Mouse (Mus musculus) neural tube, embryonic 15.5 days (tissue): ENCODE results near the gene Smgc. TPM values are rescaled to one million over a fixed set of nuclear protein-coding genes. Genes with fewer than 3 reads are reported as not detected.
"Not testable (repeated sequence)": the region's sequence is repeated elsewhere in the genome, so short reads cannot be mapped to it uniquely, and the experiment has no call there.

Experiments
- ATAC-seq: fragments of 200-750 bp; cut with Nextera tagmentation; 2 replicates; pipeline ENCODE4 v1.8.0; 2017; ENCODE audit warnings: mild to moderate bottlenecking, moderate TSS enrichment, moderate library complexity; ENCODE audit not compliant: low FRiP score
- H3K27ac ChIP-seq: fragments of 300-500 bp; sonication (generic); replicated peaks from 2 replicates; pipeline ENCODE4 v1.5.1; 2015; ENCODE audit warnings: mild to moderate bottlenecking, inconsistent platforms
- H3K27me3 ChIP-seq: fragments of 300-500 bp; sonication (generic); replicated peaks from 2 replicates; pipeline ENCODE4 v1.6.1; 2015; ENCODE audit warnings: inconsistent platforms
- H3K36me3 ChIP-seq: fragments of 300-500 bp; sonication (generic); 2 replicates; pipeline ENCODE4 v1.6.1; 2015; ENCODE audit warnings: inconsistent platforms
- H3K4me1 ChIP-seq: fragments of 300-500 bp; sonication (generic); 2 replicates; pipeline ENCODE4 v1.6.1; 2015; ENCODE audit warnings: inconsistent platforms
- H3K4me2 ChIP-seq: fragments of 300-500 bp; sonication (generic); 2 replicates; pipeline ENCODE4 v1.6.1; 2015; ENCODE audit warnings: inconsistent platforms, mild to moderate bottlenecking, moderate library complexity
- H3K4me3 ChIP-seq: fragments of 300-500 bp; sonication (generic); replicated peaks from 2 replicates; pipeline ENCODE4 v1.5.1; 2015; ENCODE audit warnings: mild to moderate bottlenecking, inconsistent platforms
- H3K9ac ChIP-seq: fragments of 300-500 bp; sonication (generic); replicated peaks from 2 replicates; pipeline ENCODE4 v1.6.1; 2015; ENCODE audit warnings: mild to moderate bottlenecking, inconsistent platforms
- H3K9me3 ChIP-seq: fragments of 300-500 bp; sonication (generic); replicated peaks from 2 replicates; pipeline ENCODE4 v1.6.1; 2016; ENCODE audit warnings: inconsistent platforms
- WGBS: fragments of 180-500 bp; shearing (Covaris S2); methylation state at CpG from one replicate; pipeline ENCODE4 v1.1.7; 2015; ENCODE audit warnings: mixed read lengths; 5-methylcytosine and 5-hydroxymethylcytosine counted together
- polyA plus RNA-seq: library from polyadenylated mRNA; unstranded; fragments of >200 nt; fragmentation: Nextera tagmentation; extraction: Ambion mirVana; gene quantifications from 2 replicates; pipeline ENCODE4 v1.2.1, GENCODE M21; 2015

Smgc gene
- not detected in 2 replicates for polyA plus RNA-seq

DNA sequence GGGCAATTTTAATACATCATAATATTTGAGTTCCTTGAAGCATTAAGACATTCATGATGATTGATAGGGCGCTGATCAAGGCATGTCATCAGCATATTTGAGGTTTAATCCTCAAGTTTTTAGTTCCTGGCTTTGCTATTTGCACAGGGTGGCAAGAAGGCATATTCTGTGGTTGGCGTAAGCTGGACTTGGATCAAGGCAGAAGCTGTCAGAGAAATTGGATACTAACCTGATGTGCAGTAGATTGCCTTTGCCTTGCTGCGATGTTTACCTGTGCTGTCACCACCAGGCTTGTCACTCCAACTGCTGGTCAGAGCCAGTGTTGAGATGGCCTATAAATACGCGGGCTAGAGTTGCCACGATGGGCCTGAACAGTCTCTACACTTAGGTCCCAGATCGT, at the start of gene Smgc:
Smgc (plus strand) TSS at position 301 of the 400 bp plus-strand sequence.
- no peaks in the 10 kb centered on the region for H3K36me3 ChIP-seq
- H3K4me3 ChIP-seq = no peak within 1 kb of the TSS
- no peak within 1 kb of the TSS for H3K27ac ChIP-seq
- H3K9me3 ChIP-seq = no peaks in the 10 kb centered on the region
- H3K9ac ChIP-seq = no peak within 1 kb of the TSS
- no peaks in the 10 kb centered on the region for H3K4me1 ChIP-seq
- no peak within 1 kb of the TSS for H3K4me2 ChIP-seq
- 90% methylated on average over 7 of the region's 7 CpGs for WGBS
- no peak for ATAC-seq
- H3K27me3 ChIP-seq = no peaks in the 10 kb centered on the region

- H3K9me3 ChIP-seq = no peaks in the 10 kb centered on the region
- H3K36me3 ChIP-seq = no peaks in the 10 kb centered on the region
- no peak overlapping the region for H3K4me3 ChIP-seq
- no peaks in the 10 kb centered on the region for H3K4me1 ChIP-seq
- ATAC-seq = no peak
- 93% methylated on average over 11 of the region's 11 CpGs for WGBS
- H3K27ac ChIP-seq = no peak overlapping the region
- H3K4me2 ChIP-seq = no peak overlapping the region
- no peak overlapping the region for H3K9ac ChIP-seq
- H3K27me3 ChIP-seq = no peaks in the 10 kb centered on the region
Measured at GRCm38 (mm10) chr15:91788338-91788737, 49.7 kb upstream of the Smgc start.

GRCm38 (mm10) chr15:91806463-91806862, 31.6 kb upstream of the Smgc start:
- H3K4me2 ChIP-seq = no peak overlapping the region
- H3K36me3 ChIP-seq = no peaks in the 10 kb centered on the region
- H3K4me3 ChIP-seq = no peak overlapping the region
- H3K9me3 ChIP-seq = no peaks in the 10 kb centered on the region
- no peak overlapping the region for H3K27ac ChIP-seq
- H3K4me1 ChIP-seq = no peaks in the 10 kb centered on the region
- WGBS = 92% methylated on average over 4 of the region's 4 CpGs
- no peaks in the 10 kb centered on the region for H3K27me3 ChIP-seq
- ATAC-seq = no peak
- H3K9ac ChIP-seq = no peak overlapping the region

DNA sequence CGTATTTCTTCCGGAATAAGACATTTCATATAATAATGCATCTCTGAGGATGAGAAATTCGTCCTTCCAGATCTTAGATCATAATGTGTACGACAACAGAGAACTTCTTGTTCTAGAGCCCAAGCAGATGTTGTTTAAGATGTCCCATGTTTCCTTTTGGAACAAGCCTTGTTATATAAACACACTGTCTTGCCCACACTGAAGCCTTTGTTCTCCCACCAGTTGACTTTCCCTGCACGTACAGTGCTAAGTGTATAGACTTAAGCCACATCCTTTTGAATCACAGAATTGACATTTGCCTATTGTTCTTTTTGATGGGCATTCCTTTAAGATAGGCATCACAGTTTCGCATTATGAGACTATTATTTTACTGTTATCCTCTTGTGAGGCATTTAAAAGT, 2.7 kb upstream of the Smgc start:
- no peak overlapping the region for H3K27ac ChIP-seq
- no peak overlapping the region for H3K4me2 ChIP-seq
- no peak overlapping the region for H3K4me3 ChIP-seq
- no peaks in the 10 kb centered on the region for H3K9me3 ChIP-seq
- no peaks in the 10 kb centered on the region for H3K4me1 ChIP-seq
- H3K27me3 ChIP-seq = no peaks in the 10 kb centered on the region
- WGBS = 82% methylated on average over 6 of the region's 6 CpGs
- no peaks in the 10 kb centered on the region for H3K36me3 ChIP-seq
- no peak overlapping the region for H3K9ac ChIP-seq
- ATAC-seq = no peak

DNA sequence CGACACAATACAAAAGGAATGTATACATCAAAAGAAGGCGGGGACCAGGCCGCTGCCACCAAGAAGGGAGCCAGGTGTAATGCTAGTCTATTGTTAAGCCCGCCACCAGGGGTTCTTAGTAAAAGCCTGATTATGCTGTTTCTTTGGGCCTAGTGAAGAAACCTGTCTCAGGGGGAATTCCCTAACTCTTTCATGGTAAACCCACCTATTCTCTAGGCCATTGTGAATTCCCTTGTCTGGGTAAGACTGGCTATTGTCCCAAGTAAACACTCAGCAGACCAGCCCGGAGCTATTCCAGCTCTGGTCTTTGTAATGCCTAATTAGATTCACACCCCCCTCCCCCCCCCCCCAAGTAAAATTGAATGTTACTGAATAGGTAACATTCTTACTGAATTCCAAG, 26.1 kb downstream of the Smgc start:
- not testable (repeated sequence) for ATAC-seq, H3K4me2 ChIP-seq, H3K9ac ChIP-seq, H3K36me3 ChIP-seq, H3K27ac ChIP-seq, H3K4me3 ChIP-seq, H3K9me3 ChIP-seq, H3K27me3 ChIP-seq, H3K4me1 ChIP-seq
- WGBS = 16% methylated on average over 5 of the region's 5 CpGs

- H3K4me1 ChIP-seq = no peaks in the 10 kb centered on the region
- H3K27ac ChIP-seq = no peak overlapping the region
- H3K4me2 ChIP-seq = no peak overlapping the region
- no peak for ATAC-seq
- no peak overlapping the region for H3K9ac ChIP-seq
- no peaks in the 10 kb centered on the region for H3K9me3 ChIP-seq
- WGBS = 73% methylated on average over 6 of the region's 6 CpGs
- H3K27me3 ChIP-seq = no peaks in the 10 kb centered on the region
- H3K4me3 ChIP-seq = no peak overlapping the region
- no peaks in the 10 kb centered on the region for H3K36me3 ChIP-seq
Measured at GRCm38 (mm10) chr15:91900245-91900644, 62.2 kb downstream of the Smgc start.

- not testable (repeated sequence) for H3K27me3 ChIP-seq, H3K27ac ChIP-seq, H3K9me3 ChIP-seq, H3K4me2 ChIP-seq, H3K9ac ChIP-seq, H3K36me3 ChIP-seq, H3K4me3 ChIP-seq, ATAC-seq, H3K4me1 ChIP-seq
- WGBS = no CpG with 5 or more reads among the region's 11 CpGs
Measured at GRCm38 (mm10) chr15:91907046-91907445, 69.0 kb downstream of the Smgc start.

Other genes starting within 250 kb of the Smgc start
- 1.7 and 1.8 TPM in 2 replicates for gene Lrrk2, start 165.1 kb upstream of the Smgc start, polyA plus RNA-seq
- 67.8 and 78.7 TPM in 2 replicates for gene Cntn1, start 212.9 kb downstream of the Smgc start, polyA plus RNA-seq